Mouse (Mus musculus): ENCODE results near the gene Myo1a.

- no peak for TF ChIP-seq MAX (IDR thresholded peaks at IDR 0.05)
- TF ChIP-seq CTCF (IDR thresholded peaks at IDR 0.05; ENCODE audit: control insufficient read depth, insufficient read depth, insufficient read length) = no peak
Measured at GRCm38 (mm10) chr10:127704293-127704692, 677 bp upstream of the Myo1a start.

Data from C2C12 (cell line).